Mouse (Mus musculus): ENCODE data around the gene Vmn2r10. TPM values are rescaled to one million over a fixed set of nuclear protein-coding genes. Genes with fewer than 3 reads are reported as not detected.
"Not testable (repeated sequence)": the region's sequence is repeated elsewhere in the genome, so short reads cannot be mapped to it uniquely, and the experiment has no call there.

Gene Vmn2r10
- polyA plus RNA-seq (2015; fragmentation: Nextera tagmentation; extraction: Ambion mirVana) = not detected in 2 replicates

DNA sequence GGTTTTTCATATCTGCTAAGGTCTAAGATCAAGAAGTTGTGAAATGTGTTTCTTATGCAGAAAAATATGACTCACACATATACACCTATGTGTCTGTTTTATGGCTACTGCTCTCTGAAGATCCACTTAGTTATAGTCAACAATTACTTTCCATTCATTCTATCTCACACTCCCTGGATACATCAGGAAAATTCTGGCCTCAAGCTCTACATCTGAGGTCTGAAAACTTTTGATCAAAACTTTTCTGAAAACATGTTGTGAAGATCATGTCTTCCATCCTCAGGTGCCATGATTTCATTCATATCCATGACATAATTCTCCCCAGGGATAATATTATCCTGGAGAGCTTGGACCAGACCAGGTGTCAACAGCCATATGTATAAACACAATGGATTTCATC is at the start of gene Vmn2r10:
Gene Vmn2r10, minus strand, starts transcription at position 101 of the 400 bp plus-strand sequence.
- H3K4me1 ChIP-seq; H3K4me3 ChIP-seq (replicated peaks); H3K9me3 ChIP-seq (replicated peaks); H3K27me3 ChIP-seq; H3K27ac ChIP-seq; H3K4me2 ChIP-seq; H3K36me3 ChIP-seq; ATAC-seq (replicated peaks; ENCODE audit: low FRiP score); H3K9ac ChIP-seq: not testable (repeated sequence)

DNA sequence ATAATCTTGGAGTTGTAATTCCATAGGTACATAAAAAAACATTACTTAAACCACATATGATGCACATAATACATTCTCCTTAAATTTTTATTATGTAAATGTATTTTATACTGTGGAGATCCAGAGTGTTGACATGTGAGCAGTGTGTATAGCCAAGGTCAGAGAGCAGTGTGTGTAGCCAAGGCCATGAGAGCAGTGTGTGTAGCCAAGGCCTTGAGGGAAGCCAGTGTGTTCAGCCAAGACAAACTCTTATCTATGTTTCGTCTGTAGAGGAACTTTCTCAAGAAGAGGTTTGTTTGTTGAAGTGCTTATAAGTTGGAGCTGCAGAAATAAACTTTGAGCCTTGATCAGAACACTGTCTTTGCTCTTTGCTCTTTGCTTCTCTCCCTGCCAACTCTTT is 49.0 kb upstream of the Vmn2r10 start:
- Histone ChIP-seq H3K4me2 (no peak overlapping the region), H3K27ac (no peak overlapping the region), H3K9ac (no peak overlapping the region), H3K4me1 (no peaks in the 10 kb centered on the region), H3K36me3 (no peaks in the 10 kb centered on the region), H3K4me3 (replicated peaks) (no peak overlapping the region), H3K27me3 (no peaks in the 10 kb centered on the region), H3K9me3 (replicated peaks) (0 out of 2 replicates have a peak, but pooled peaks cover under 1% of the 10 kb centered on the region)
- ATAC-seq (replicated peaks; ENCODE audit: low FRiP score) = no peak
- WGBS = 76% methylated on average over 1 of the region's 1 CpGs

GRCm38 (mm10) chr5:109032591-109032990 is 26.3 kb upstream of the Vmn2r10 start:
- Histone ChIP-seq H3K4me1 (no peaks in the 10 kb centered on the region), H3K27ac (no peak overlapping the region), H3K9ac (no peak overlapping the region), H3K36me3 (no peaks in the 10 kb centered on the region), H3K27me3 (no peaks in the 10 kb centered on the region), H3K9me3 (replicated peaks) (no peaks in the 10 kb centered on the region), H3K4me2 (no peak overlapping the region), H3K4me3 (replicated peaks) (no peak overlapping the region)
- no peak for ATAC-seq (replicated peaks; ENCODE audit: low FRiP score)

DNA sequence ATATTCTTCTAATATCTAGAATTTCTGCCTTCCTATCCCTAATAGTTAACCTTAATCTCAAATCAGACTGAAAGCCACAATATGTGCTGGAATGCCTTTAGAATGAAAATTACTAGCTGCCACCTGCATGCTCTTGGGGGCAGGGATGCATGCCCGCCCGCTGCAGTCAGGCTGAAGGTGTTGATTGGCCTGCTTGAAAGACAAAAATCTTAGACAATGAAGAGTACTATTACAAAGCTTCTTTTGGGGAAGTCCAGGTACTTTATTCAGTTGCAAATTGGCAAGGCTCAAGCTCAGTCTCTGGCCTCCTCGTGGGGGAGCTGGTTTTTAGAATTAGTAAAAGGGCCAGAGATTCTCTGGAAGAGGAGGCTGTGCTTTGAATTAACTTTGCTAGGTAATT is 17.4 kb downstream of the Vmn2r10 start:
- H3K9me3 ChIP-seq (replicated peaks) = peaks cover 10% of the 10 kb centered on the region
- no peak overlapping the region for H3K27ac ChIP-seq
- no peaks in the 10 kb centered on the region for H3K27me3 ChIP-seq
- no peak overlapping the region for H3K4me3 ChIP-seq (replicated peaks)
- no peak overlapping the region for H3K4me2 ChIP-seq
- no peak for ATAC-seq (replicated peaks; ENCODE audit: low FRiP score)
- H3K9ac ChIP-seq = no peak overlapping the region
- no peaks in the 10 kb centered on the region for H3K4me1 ChIP-seq
- 77% methylated on average over 3 of the region's 3 CpGs for WGBS
- no peaks in the 10 kb centered on the region for H3K36me3 ChIP-seq

Other genes with a start within 250 kb of the Vmn2r10 start
- gene Rnf212, start 231.5 kb downstream of the Vmn2r10 start, polyA plus RNA-seq (2015; fragmentation: Nextera tagmentation; extraction: Ambion mirVana) = not detected in 2 replicates
- gene Tmed11, start 211.2 kb downstream of the Vmn2r10 start, polyA plus RNA-seq (2015; fragmentation: Nextera tagmentation; extraction: Ambion mirVana) = not detected in 2 replicates
- gene Vmn2r8, start 197.7 kb downstream of the Vmn2r10 start, polyA plus RNA-seq (2015; fragmentation: Nextera tagmentation; extraction: Ambion mirVana) = not detected in 2 replicates
- not detected in 2 replicates for gene Vmn2r9, start 153.9 kb downstream of the Vmn2r10 start, polyA plus RNA-seq (2015; fragmentation: Nextera tagmentation; extraction: Ambion mirVana)
- gene Vmn2r11, start 53.0 kb upstream of the Vmn2r10 start, polyA plus RNA-seq (2015; fragmentation: Nextera tagmentation; extraction: Ambion mirVana) = not detected in 2 replicates
- not detected in 2 replicates for gene Vmn2r12, start 91.4 kb upstream of the Vmn2r10 start, polyA plus RNA-seq (2015; fragmentation: Nextera tagmentation; extraction: Ambion mirVana)
- gene Vmn2r13, start 185.7 kb upstream of the Vmn2r10 start, polyA plus RNA-seq (2015; fragmentation: Nextera tagmentation; extraction: Ambion mirVana) = not detected in 2 replicates
- gene Vmn2r14, start 218.2 kb upstream of the Vmn2r10 start, polyA plus RNA-seq (2015; fragmentation: Nextera tagmentation; extraction: Ambion mirVana) = not detected in 2 replicates